Mouse (Mus musculus): ENCODE data around the gene Olfr618.
"Not testable (repeated sequence)": the region's sequence is repeated elsewhere in the genome, so short reads cannot be mapped to it uniquely, and the experiment has no call there.

Olfr618 gene

GRCm38 (mm10) chr7:103589803-103590202 lies at the start of gene Olfr618:
Gene Olfr618, plus strand, starts transcription at chr7:103590103.
- DNase-seq (ENCODE audit: low read depth, low spot score): no peak

DNA sequence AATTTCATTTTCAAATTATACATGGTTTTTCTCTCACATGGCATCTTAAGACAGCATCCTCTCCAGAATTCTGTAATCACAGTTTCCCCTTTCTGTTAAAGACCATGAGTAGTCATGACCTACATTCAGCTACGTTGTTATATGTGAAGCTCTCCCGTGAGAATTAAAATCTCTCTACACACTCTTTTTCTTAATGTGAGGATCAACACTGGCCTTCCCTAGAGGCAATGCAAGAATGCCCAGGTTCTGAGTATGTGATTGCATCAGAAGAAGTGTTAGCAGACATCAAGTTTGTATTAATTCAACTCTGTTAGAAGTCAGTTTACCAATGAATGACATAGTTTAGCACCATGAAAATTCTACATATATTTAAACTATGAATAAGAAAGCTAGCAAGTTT lies 47.3 kb upstream of the Olfr618 start, which contains the start of gene Olfr612:
TSS of gene Olfr612 (minus strand) at position 101 of the 400 bp plus-strand sequence.
- DNase-seq (ENCODE audit: low read depth, low spot score): not testable (repeated sequence)

- DNase-seq (ENCODE audit: low read depth, low spot score): no peak
Measured at GRCm38 (mm10) chr7:103547774-103548173, 42.1 kb upstream of the Olfr618 start, which contains the start of gene Olfr613. Gene Olfr613, plus strand, starts transcription at chr7:103548074.

- no peak for DNase-seq (ENCODE audit: low read depth, low spot score)
Measured at GRCm38 (mm10) chr7:103555779-103556178, 34.1 kb upstream of the Olfr618 start, which contains the start of gene Olfr615. Gene Olfr615, plus strand, starts transcription at chr7:103556079.

DNA sequence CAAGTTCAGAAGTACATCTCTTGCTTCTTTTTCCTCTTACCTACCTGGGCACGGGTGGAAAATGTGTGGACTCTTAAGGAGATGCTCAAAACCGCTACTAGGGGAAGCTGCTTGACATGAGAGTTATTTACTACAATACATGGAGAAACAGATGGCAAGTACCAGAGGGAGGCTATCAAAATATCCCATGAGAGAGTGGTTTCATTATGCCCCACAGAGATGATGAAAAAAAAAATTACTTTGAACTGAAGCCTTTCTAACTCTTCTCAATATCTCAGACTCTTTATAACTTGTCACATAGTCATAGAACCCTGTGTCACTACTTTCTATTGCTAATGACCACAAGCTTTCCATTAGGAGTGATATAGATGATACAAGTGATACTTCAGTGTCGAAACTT lies 20.9 kb upstream of the Olfr618 start, which contains the start of gene Olfr616:
TSS of gene Olfr616 (minus strand) at position 101 of the 400 bp plus-strand sequence.
- no peak for DNase-seq (ENCODE audit: low read depth, low spot score)

DNA sequence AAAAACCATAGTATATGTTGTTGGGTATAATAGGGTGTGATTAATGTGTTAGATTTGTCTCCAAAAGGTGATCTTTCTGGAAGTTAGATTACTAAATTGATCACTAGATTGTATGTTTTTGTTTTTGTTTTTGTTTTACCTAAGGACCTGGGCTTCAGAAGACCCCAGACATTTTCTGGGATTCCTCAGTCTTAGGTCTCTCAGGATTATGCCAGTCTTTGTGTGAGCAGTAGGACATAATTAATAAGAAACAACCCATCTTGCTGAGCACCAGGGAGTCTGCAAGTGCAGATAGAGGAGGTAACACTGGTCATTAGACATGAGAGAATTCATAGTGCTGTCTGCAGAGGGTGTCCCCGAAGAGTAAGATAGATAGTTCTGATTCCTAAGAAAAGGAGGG lies 17.1 kb upstream of the Olfr618 start, which contains the start of gene Olfr617:
TSS of gene Olfr617 (plus strand) at position 301 of the 400 bp plus-strand sequence.
- DNase-seq (ENCODE audit: low read depth, low spot score): no peak

GRCm38 (mm10) chr7:103600275-103600674 lies 10.4 kb downstream of the Olfr618 start, which contains the start of gene Olfr619:
Gene Olfr619, plus strand, starts transcription at chr7:103600575.
- no peak for DNase-seq (ENCODE audit: low read depth, low spot score)

DNA sequence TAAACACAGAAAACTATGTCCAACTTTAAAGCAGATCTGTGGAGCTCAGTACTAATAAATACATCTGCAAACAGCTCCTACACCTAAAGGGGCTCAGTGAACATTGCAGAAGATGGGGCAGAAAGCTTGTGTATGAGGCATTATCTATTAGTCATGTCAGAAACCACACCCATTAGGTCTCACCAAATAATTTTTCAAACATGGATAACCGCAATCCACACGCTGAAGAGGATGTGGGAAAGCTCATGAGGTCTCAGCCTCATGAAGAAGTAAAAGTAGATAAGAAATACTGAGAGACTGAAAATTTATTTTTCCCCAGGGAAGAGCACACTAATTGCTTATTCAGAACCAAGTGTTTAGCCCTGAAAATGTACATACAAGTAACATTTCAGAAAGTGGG lies 17.5 kb downstream of the Olfr618 start:
- no peak for DNase-seq (ENCODE audit: low read depth, low spot score)

GRCm38 (mm10) chr7:103612434-103612833 lies 22.5 kb downstream of the Olfr618 start, which contains the start of gene Olfr620:
Gene Olfr620, minus strand, starts transcription at chr7:103612534.
- no peak for DNase-seq (ENCODE audit: low read depth, low spot score)

DNA sequence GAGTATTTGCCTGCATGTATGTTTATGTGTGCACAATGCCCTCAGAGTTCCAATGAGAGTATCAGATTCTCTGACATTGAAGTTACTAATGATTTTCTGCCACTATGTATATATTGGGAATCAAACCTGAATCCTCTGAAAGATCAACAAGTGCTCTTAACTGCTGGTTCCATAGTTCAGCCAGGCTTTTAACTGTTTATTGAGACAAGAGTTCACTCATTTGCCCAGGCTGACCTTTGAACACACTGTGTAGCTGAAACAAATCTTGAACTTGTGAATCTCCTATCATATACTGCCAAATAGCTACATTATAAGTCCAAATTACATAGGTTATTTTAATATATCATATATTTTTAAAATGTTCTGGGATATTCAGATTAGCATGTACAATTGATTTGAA lies 46.9 kb downstream of the Olfr618 start:
- no peak for DNase-seq (ENCODE audit: low read depth, low spot score)

DNA sequence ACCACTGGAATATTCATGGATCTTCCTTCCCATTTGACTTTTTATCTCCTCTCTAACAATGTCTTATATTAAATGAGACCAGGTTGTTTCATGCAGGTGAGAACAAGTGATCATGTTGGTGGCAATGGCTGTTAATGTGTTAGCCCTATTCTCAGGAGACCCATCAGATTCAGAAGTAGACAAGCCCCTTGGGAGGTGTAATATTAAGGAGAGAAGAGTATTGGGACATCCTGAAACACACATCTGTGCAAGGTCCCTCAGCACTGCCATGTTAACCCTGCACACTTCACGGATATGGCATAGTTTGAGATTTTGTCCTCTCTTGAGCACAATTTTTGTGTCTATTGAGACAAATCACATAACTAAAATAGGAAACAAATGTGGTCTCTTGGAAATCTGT lies 52.7 kb downstream of the Olfr618 start, which contains the start of gene Olfr622:
TSS of gene Olfr622 (minus strand) at position 101 of the 400 bp plus-strand sequence.
- no peak for DNase-seq (ENCODE audit: low read depth, low spot score)

GRCm38 (mm10) chr7:103644070-103644469 lies 54.2 kb downstream of the Olfr618 start:
- DNase-seq (ENCODE audit: low read depth, low spot score): no peak
